Mouse (Mus musculus) right cerebral cortex, postnatal 4 days (tissue): ENCODE results near the gene Rbm8a.
"Not testable (repeated sequence)": the region's sequence is repeated elsewhere in the genome, so short reads cannot be mapped to it uniquely, and the experiment has no call there.

ENCODE experiments used
- DNase-seq: peaks from one replicate; pipeline ENCODE4 v3.0.0-alpha.2; 2022

The Rbm8a gene

DNA sequence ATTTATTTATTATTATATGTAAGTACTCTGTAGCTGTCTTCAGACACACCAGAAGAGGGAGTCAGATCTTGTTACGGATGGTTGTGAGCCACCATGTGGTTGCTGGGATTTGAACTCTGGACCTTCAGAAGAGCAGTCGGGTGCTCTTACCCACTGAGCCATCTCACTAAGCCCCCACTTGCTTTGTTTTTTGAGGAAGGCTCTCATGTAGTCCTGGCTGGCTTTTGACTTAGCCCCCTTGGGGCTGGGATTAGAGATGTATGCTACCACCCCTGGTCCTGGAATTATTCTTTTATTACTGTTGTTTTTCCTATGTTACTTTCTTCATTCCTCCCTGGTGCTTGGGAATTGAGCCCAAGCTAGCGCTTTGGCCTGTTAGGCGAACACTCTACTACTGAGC lies 23.7 kb upstream of the Rbm8a start:
- DNase-seq, result not testable (repeated sequence)

DNA sequence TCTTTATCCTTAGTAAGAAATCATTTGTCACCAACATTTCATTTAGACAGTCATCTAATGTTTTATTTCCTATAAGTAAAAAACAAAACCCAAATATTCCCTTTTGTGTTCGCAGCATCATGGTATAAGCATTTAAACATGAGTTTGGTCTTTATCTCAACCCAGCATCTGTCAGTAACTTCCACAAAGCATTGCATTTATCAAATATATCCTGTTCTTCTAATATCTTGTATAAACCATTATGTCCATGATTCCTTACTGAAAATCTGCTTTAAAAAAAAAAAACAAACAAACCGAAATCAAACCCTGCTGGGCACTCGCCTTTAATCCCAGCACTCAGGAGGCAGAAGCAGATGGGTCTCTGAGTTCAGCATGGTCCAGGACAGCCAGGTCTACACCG lies 23.1 kb upstream of the Rbm8a start:
- no peak for DNase-seq

DNA sequence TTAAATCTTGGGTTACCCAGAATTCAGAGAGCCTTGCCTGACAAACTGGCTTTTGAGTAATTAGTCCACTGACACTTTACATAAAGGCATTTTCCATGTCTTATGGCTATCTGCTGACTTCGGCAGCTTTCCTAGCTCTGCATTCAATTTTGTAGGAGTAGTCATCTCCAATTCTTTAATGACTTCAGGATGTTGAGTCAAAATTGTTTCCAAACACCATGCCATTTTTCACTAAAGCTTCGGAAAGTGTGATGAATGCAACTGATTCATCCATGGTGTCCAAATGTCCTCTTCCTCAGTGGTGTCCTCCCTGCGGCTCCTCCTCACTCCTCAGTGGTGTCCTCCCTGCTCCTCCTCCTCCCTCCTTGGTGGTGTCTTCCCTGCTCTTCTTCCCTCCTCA lies 11.8 kb upstream of the Rbm8a start:
- DNase-seq, result no peak

DNA sequence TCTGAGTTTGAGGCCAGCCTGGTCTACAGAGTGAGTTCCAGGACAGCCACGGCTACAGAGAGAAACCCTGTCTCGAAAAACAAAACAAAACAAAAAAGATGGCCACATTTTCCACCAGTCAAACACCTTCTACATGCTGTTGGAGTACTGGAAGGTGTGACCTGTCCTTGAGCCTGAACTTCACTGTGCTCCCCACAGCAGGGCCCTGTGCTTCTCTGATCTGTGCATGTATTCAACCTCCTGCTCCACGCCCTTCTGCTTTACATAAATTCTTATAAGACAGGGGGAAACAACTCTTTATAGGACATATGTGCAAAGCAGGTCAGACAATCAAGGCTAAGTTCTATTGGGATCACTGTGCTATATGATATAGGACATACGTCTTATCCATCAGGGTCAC lies 6.5 kb upstream of the Rbm8a start:
- no peak for DNase-seq

DNA sequence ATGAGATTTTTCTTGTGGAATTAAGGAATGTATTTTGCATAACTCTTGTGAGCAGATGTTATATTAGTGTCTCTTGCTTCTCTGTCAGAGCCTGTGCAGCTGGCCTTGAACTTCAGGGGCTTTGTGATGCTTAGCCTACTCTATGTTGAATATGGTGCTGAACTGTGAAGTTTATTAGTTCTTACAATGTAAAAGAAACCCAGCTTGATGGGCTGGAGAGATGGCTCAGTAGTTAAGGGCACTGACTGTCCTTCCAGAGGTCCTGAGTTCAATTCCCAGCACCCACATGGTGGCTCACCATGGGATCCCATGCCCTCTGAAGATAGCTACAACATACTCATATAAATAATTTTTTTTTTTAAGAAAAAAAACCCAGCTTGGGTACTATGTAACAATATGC lies 2.3 kb downstream of the Rbm8a start:
- no peak for DNase-seq

DNA sequence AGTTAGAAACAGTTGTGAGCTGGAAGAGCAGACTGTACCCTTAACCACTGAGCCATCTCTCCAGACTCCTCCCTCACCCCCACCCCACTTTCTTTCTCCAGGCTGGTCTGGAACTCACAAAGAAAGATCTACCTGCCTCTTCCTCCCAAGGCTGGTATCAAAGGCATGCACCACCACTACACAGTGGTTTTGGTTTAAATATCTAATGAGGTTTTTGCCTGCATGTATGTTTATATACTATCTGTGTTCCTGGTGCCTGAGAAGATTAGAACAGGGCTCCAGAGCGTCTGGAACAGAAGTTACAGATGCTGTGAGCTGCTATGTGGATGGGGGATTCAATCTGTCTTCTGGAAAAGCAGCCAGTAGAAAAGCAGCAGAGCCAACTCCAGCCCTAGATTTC lies 4.3 kb downstream of the Rbm8a start:
- DNase-seq, result no peak

DNA sequence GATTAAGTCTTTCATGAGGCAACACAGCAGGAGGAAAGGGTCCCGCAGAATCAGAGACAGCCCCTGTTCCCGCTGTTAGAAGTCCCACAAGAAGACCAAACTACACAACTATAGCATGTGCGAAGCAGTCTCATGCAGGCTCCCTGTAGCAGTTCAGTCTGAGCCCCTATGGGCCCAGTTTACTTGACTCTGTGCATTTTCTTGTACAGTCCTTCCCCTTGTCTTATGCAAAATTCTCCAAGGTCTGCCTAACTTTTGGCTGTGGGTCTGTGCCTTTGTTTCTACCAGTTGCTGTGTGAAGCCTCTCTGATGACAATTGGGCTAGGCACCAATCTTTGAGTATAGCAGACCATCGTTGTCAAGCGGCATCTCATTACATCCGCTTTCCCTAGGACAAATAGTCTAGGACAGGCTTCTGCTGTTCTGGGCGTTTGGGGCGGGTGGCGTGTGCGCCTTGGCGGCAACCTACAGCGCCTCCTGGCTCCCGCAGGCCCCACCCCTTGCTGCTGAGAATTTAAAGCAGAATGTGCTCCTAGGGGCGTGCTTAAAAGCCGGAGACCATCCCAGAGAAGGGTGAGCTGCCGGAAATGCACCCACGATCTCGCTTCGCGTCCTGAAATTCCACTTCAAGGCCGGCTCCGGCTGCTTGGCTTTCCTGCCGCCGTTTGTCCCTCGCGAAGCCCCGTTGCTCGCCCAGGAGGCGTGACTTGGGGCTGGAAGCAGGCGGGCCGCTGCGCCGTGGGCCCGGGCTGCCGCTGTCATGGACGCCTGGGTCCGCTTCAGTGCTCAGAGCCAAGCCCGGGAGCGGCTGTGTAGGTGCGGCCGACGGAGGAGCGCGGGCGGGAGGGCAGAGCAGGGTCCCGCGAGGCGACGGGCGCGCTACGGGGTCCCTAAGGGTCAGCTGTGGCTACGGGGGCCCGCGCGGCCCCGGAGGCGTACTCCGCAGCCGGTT lies 5.5 kb downstream of the Rbm8a start, which contains the start of the genes Pex11b and Gm42957:
TSS of gene Pex11b (plus strand) at position 449 of the 952 bp plus-strand sequence.
TSS of gene Gm42957 (plus strand) at position 547 of the 952 bp plus-strand sequence.
- peak; percentile 80 for DNase-seq

DNA sequence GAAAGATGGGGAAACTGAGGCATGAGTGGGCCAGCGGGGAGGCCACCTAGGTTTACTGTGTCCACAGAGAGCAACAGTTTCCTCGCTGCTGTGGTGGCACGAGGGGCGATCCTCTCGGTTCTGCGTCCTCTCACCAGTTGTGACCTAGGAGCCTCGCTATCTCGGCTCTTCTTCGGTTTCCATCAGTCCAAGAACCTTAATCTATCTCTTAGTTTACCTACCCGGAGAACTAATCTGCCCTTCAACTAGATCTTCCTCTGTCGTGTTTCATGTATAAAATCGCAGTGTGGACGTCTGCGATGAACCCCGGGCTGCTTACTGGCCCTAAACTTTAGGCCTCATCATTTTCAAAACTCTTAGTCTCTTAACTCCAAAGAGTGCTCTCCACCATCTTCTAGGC lies 6.2 kb downstream of the Rbm8a start:
- no peak for DNase-seq

DNA sequence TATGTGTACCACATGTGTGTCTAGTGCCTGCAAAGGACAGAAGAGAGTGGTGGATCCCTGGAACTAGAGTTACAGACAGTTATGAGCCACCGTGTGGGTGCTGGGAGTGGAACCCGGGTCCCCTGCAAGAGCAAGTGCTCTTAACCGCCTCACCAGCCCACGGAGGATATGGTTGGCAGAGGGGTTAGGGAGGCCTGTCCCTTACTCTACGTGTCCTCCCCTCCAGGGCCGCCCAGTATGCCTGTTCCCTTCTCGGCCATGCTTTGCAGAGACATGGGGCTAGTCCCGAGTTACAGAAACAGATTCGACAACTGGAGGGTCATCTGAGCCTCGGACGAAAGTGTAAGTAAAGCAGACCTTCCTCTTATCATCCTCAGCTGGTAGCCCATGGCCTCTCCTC lies 6.7 kb downstream of the Rbm8a start:
- peak; percentile 6 for DNase-seq

DNA sequence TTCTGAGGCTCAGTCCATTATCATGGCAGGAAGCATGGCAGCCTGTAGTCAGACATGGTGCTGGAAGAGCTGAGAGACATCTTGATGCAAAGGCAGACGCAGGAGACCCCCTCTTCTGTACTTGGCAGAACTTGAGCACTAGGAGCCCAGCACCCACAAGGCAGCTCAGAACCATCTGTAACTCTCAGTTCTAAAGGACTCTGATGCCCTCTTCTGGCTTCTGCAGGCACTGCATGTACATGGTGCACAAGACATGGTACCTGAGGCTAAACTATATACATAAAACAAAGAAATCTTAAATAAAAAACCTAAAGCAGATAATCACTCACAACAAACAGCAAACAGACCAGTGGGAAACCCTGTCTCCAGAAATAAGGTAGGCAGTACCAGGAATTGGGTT lies 9.5 kb downstream of the Rbm8a start:
- DNase-seq, result peak; percentile 58

DNA sequence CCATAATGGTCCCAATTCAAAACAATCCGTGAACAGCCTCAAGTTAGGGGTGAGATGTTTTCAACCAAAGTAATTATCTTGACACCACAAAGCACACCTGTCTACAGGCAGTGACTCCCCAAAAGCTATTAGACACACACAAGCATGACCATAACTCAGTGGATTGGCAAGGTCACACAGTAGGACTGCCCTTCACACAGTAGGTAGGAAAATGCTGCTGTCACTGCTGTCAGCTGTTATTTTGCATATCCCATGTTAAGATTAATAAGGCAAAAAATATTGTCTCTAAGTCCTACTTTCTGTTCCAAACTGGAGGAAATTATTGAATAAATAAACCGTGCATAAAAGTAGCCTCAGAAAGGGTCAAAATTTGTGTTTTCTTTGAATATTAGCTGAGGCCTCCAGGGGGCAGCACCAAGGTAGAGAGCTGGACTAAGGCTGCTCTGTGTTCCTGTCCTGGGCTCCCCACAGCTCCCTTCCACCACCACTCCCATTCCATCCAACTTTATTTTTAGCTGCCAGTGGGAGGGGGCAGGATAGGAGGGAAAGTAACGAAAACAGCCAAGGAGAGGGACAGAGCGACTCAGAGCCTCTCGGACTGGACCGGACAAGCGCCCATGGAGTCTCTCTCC lies 15.4 kb downstream of the Rbm8a start, which contains the start of gene Itga10:
TSS of gene Itga10 (plus strand) at position 567 of the 632 bp plus-strand sequence.
- peak; percentile 45 for DNase-seq

DNA sequence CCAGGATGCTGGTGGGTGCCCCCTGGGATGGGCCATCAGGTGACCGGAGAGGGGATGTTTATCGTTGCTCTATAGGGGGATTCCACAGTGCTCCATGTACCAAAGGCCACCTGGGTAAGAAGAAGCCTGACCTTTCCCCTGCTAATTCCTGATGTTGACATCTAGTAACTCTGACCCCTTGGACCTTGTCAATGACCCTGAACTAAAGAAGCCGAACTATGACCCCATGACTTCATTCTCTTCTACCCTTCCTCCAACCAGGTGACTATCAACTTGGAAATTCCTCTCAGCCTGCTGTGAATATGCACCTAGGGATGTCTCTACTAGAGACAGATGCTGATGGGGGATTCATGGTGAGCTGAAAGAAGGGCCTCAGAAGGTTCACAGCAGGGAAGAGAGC lies 17.6 kb downstream of the Rbm8a start:
- no peak for DNase-seq

DNA sequence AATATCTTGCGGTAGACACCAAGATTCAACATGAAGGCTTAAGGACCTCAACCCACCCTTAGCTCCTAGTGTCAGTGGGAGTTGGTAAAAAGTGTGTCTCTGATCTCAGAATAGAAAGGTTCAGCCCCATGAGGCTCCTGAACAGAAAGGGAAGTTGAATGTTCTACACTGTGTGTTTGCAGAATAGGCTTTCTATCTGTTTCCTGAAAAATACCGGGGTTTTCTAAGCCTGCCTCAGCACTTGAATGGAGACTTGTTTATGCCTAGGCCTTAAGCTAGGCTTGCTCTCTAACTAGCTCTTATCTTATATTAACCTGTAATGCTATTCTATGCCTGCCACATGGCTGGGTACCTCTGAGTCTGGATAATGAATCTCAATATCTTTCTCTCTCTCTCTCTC lies 31.2 kb downstream of the Rbm8a start:
- no peak for DNase-seq

DNA sequence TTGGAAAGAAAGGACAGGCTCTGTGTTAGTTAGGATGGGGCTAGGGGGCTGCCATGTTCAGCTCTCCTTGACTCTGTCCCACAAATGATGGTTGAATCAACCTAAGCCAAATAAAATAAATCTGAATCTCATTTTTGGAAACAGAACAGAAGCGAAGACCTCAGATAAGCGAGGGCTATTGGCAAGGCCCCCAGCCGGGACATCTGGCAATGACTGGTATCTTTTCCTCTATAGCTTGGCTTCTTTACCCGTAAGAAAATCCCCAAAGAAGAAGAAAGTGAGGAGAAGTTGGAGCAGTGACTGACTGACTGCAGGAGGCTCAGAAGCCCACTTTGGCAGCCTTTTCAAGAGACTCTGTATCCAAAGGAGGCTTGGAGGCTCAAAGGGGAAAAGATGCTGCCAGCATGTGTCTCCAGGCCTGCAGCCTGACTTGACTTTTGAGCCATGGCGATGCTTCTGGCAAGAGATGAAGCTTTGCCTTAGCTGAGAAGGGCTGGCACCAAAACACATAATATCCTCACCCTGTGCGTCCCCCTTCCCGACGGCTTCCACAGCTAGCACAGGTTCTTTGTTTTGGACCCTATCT lies 33.1 kb downstream of the Rbm8a start:
- DNase-seq, result no peak

DNA sequence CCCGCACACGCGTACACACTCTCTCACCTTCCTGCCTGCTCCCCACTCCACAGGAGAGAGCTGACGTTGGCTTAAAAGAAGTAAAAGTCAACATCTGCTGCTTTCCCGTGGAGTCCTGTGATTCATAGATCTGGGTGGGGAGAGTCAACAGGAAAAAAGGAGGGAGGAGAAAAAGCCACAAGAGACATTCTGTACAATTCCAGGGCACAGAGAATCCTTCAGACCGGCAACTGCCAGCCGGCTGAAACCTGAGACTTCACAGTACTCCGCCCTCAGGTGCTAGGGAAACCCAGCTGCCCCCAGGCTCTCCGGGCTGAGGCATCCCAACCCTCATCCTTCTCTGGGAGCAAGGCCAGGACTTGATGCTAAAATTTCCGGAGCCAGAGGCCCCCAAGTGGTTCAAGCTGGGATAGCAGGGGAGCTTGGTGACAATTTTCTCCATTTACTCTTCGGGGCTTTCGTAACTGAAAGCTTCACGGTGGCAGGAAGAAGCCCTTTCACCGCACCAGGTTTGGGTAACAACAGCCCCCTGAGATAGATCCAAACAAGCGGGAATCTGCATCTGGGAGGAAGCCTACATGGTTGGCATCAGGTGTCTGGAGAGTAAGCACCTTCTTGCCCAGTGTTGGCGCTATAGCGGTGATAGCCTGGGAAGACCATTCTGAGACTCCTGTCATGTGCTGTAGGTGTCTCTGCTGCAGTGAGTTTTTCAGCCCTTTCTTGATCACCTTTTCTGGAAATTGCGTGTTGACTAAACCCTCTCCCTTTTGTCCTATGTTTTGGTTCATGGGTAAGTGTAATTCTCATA lies 33.9 kb downstream of the Rbm8a start:
- peak; percentile 92 for DNase-seq

DNA sequence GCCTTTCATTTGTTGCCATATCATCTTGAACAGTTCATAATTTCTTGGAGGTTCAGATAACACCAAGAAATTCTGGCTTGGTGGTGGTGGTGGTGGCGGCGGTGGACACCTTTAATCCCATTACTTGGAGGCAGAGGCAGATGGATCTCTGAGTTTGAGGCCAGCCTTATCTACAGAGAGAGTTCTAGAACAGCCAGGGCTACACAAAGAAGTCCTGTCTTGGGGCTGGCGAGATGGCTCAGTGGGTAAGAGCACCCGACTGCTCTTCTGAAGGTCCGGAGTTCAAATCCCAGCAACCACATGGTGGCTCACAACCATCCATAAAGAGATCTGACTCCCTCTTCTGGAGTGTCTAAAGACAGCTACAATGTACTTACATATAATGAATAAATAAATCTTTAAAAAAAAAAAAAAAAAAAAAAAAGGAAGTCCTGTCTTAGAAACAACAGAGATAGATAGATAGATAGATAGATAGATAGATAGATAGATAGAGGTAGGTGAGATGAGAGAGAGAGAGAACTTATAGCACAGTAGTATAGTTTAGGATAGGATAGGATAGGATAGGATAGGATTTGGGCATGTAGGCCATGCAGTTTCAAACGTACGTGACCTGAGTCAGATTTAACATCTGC lies 36.1 kb downstream of the Rbm8a start:
- DNase-seq, result not testable (repeated sequence)

DNA sequence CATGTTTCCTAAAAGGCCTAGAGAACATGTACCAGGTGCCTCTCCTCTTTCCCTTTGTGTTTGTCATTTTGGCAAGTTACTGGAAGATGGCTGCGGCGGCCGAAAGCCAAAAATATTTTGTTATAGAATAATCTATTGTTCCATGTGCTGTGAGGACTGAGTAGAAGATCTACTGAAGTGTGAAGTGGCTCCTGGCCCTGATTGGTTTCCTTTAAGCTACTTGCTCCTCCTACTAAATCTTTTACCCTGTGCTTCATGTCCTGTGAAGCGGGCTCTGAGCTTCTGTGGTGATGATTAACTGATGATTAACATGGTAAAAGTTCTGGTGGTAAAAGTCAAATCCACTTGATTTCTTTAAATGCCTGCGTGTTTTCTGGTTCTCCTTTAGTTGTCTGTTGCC lies 37.2 kb downstream of the Rbm8a start:
- no peak for DNase-seq

DNA sequence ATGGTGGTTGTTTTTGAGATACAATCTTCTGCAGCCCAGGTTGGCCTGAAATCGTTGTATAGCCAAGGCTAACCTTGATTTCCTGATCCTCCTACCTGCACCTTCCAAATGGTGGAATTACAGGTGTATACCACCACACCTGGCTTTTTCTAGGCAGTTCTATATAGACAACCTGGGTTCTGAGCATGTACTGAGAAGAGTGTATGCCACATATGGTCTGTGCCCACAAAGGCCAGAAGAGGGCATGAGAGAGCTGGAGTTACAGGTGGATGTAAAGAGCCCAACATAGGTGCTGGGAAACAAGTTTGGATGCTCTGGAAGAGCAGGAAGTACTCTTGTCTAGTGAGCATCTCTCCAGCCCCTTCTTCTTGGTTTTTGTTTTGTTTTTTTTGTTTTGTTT lies 37.6 kb downstream of the Rbm8a start:
- DNase-seq, result no peak

DNA sequence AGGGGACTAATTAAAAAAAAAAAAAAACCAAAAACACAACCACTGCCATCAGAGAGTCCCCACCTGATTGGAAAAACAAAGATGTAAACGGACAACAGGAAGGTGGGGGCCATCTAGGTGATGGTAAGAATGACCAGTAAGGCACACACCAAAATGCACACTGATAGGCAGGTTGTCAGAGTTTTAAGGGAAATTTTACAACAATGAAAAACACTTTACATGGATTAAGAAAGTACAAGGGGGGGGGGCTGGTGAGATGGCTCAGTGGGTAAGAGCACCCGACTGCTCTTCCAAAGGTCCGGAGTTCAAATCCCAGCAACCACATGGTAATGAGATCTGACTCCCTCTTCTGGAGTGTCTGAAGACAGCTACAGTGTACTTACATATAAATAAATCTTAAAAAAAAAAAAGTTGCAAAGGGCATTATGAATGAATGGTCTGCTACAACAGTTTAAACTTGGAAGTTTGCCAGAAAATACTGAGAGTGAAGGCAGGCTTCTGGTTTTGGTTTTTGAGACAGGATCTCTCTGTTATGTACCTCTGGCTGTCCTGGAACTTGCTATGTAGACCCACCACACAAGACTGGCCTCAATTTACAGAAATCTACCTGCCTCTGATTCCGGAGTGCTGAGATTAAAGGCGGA lies 38.8 kb downstream of the Rbm8a start:
- no peak for DNase-seq

DNA sequence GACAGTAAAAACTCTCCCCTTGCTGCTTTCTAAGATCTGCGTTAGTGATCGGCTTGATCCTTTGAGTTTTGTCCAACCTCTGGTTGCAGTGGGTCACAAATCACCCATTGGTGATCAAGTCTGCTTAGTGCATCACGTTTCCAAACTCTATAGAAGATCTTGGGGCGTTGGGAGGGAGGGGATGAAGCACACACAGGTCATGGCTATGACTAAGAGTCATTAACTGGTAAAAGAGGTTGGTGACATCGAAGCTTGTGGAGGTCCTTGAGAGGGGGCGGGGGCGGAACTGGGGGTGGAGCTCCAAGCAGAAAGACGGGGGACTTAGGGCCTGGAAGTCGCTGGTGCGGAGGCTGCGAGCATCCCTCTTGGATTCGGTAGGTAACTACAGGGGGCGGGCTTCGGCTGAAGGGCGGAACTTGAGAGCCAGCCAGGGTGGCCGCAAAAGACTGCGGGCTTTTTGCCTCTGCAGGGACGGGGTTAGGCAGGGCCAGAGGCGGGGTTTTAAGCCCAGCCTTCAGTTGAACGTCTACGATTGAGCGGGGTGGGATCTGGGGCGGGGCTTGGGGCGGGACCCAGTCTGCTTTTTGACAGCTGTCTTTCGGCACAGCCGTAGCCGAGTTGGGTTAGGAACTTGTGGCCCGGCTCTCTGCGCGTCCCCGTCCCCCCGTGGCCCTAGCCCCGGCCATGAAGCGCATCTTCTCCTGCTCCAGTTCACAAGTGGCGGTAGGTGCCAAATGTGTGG lies 40.2 kb downstream of the Rbm8a start, which contains the start of gene Ankrd35:
TSS of gene Ankrd35 (plus strand) at position 405 of the 742 bp plus-strand sequence.
- peak; percentile 62 for DNase-seq

DNA sequence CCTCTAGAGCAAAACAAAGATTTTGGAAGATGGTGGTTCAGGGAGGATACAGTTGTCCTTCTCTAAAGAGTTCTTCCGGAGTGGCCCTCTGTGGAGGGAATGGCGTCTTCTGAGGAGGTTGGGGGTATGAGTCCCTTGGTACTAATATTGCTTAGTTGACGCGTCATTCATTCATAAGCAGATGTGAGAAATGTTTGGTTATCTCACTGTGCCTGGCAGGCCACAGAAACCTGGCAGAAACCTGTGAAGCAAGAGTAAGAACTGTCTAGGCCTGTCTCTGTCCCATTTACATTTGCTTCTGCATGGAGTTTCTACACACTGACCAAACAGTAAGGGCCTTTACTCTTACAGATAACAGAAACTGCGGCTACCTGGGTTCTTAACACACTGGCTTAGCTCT lies 41.8 kb downstream of the Rbm8a start:
- DNase-seq, result no peak
